Mouse (Mus musculus) liver, adult 2 months (tissue): ENCODE results near the gene Ralgps1. TPM values are rescaled to one million over a fixed set of nuclear protein-coding genes. Genes with fewer than 3 reads are reported as not detected.

ENCODE experiments used
- DNase-seq: peaks from one replicate; pipeline ENCODE4 v3.0.0-alpha.2; 2011; ENCODE audit warnings: low read depth, low spot score; ENCODE audit errors: extremely low read depth
- H3K27ac ChIP-seq: fragments of 200-500 bp; replicated peaks from 2 replicates; pipeline ENCODE4 v1.5.1; 2012; ENCODE audit warnings: low read depth, mild to moderate bottlenecking, control low read depth, inconsistent platforms, low read length; ENCODE audit not compliant: insufficient read depth
- H3K27me3 ChIP-seq: fragments of 200-500 bp; 2 replicates; pipeline ENCODE4 v1.6.1; 2012; ENCODE audit warnings: mild to moderate bottlenecking, moderate library complexity, low read length, inconsistent platforms; ENCODE audit not compliant: control insufficient read depth, insufficient read depth
- H3K36me3 ChIP-seq: fragments of 200-500 bp; 2 replicates; pipeline ENCODE4 v1.6.1; 2012; ENCODE audit warnings: low read length, inconsistent platforms; ENCODE audit not compliant: control insufficient read depth, insufficient read depth
- H3K4me1 ChIP-seq: fragments of 200-500 bp; 2 replicates; pipeline ENCODE4 v1.6.1; 2011; ENCODE audit warnings: low read length; ENCODE audit not compliant: control insufficient read depth, insufficient read depth
- H3K4me3 ChIP-seq: fragments of 200-500 bp; 2 replicates; pipeline ENCODE4 v1.5.1; 2011; ENCODE audit warnings: low read depth, mild to moderate bottlenecking, control low read depth, low read length, moderate library complexity; ENCODE audit not compliant: insufficient read depth
- H3K79me2 ChIP-seq: fragments of 200-500 bp; 2 replicates; pipeline ENCODE4 v1.6.1; 2012; ENCODE audit warnings: inconsistent platforms, mild to moderate bottlenecking, low read length, moderate library complexity; ENCODE audit not compliant: control insufficient read depth, insufficient read depth
- H3K9ac ChIP-seq: fragments of 200-500 bp; 2 replicates; pipeline ENCODE4 v1.6.1; 2012; ENCODE audit warnings: low read depth, mild to moderate bottlenecking, control low read depth, inconsistent platforms, low read length
- CTCF ChIP-seq: fragments of 200-500 bp; IDR thresholded peaks from 2 replicates; pipeline ENCODE4 v1.5.1; 2011; ENCODE audit warnings: low read depth, low read length, control low read depth
- POLR2A ChIP-seq: fragments of 200-500 bp; IDR thresholded peaks from 2 replicates; pipeline ENCODE4 v1.6.1; 2011; ENCODE audit warnings: low read length, control low read depth; ENCODE audit not compliant: insufficient read depth; ENCODE audit errors: extremely low read depth
- WGBS: fragments of 180-500 bp; shearing (Covaris S2); methylation state at CpG from one replicate; pipeline ENCODE4 v1.1.7; 2018; 5-methylcytosine and 5-hydroxymethylcytosine counted together
- polyA plus RNA-seq: library from polyadenylated mRNA; depleted of rRNA; stranded (reverse); fragments of >200 nt; gene quantifications from 2 replicates; pipeline ENCODE4 v1.2.3, GENCODE M21; 2012; rRNA removed
- total RNA-seq: library from RNA; depleted of rRNA; stranded (reverse); fragments of >200 nt; gene quantifications from 2 replicates; pipeline ENCODE4 v1.2.3, GENCODE M21; 2014; rRNA removed

Ralgps1 gene
- total and polyA plus RNA-seq, 2 experiments, result 2.6 to 3.3 TPM

- no peak for DNase-seq
- Histone ChIP-seq H3K79me2 (no peaks in the 10 kb centered on the region), H3K36me3 (no peaks in the 10 kb centered on the region), H3K27ac (no peak overlapping the region), H3K4me1 (no peaks in the 10 kb centered on the region), H3K4me3 (no peak overlapping the region), H3K9ac (no peak overlapping the region), H3K27me3 (no peaks in the 10 kb centered on the region)
- WGBS, result 77% methylated on average over 3 of the region's 3 CpGs
- no peak for TF ChIP-seq POLR2A
- no peak for TF ChIP-seq CTCF
Observed at GRCm38 (mm10) chr2:33084221-33084620, 287.1 kb downstream of the Ralgps1 start.

Other genes with a start within 250 kb of the Ralgps1 start
- gene Garnl3, start 239.8 kb downstream of the Ralgps1 start, total RNA-seq, result 0.27 and 0.28 TPM in 2 replicates
- 0.11 and 0.17 TPM in 2 replicates for gene Garnl3, start 239.8 kb downstream of the Ralgps1 start, polyA plus RNA-seq
- 11.3 and 15.4 TPM in 2 replicates for gene Angptl2, start 155.4 kb downstream of the Ralgps1 start, total RNA-seq
- 16.4 and 17.0 TPM in 2 replicates for gene Angptl2, start 155.4 kb downstream of the Ralgps1 start, polyA plus RNA-seq
- 1.9 and 3.1 TPM in 2 replicates for gene Zbtb34, start 59.8 kb upstream of the Ralgps1 start, total RNA-seq
- gene Zbtb34, start 59.8 kb upstream of the Ralgps1 start, polyA plus RNA-seq, result 2.5 and 2.8 TPM in 2 replicates
- gene Zbtb43, start 97.1 kb upstream of the Ralgps1 start, total RNA-seq, result 19.6 and 21.6 TPM in 2 replicates
- 8.5 and 9.0 TPM in 2 replicates for gene Zbtb43, start 97.1 kb upstream of the Ralgps1 start, polyA plus RNA-seq